Mouse (Mus musculus): ENCODE results near the gene Fam178b. TPM values are rescaled to one million over a fixed set of nuclear protein-coding genes. Genes with fewer than 3 reads are reported as not detected.

Fam178b gene
- polyA plus RNA-seq, 1 experiment from 2014 or later = not detected

DNA sequence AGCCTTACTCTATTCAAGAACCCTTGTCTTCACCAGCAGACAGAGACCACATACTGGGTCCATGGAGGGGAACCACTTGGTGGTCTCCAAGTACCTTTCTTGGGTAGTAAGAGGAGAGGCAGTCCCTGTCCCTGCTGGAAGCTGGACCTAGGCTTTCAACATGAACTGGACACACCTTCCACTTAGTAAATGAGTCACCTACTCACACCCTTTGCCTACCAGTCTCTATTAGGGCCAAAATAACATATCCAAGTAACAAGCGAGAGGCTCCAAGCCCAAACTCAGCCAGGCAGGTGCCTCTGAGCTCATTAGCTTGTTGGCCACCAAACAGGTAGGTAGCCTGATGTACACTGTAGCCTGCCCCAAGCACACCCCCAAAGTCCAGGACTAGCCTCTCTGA lies 25.6 kb upstream of the Fam178b start:
- Histone ChIP-seq H3K27ac (ENCODE audit: low read depth, low read length) (no peak overlapping the region), H3K36me3 (ENCODE audit: control insufficient read depth, insufficient read depth, low read length) (peaks cover 14% of the 10 kb centered on the region), H3K9ac (replicated peaks; ENCODE audit: low read depth, low read length) (peak overlapping the region; percentile 77), H3K9me3 (ENCODE audit: control insufficient read depth, low read length) (no peaks in the 10 kb centered on the region), H3K4me2 (ENCODE audit: low read depth, low read length) (peak overlapping the region; percentile 83), H3K27me3 (ENCODE audit: control insufficient read depth, insufficient read depth, low read length) (no peaks in the 10 kb centered on the region), H3K4me1 (ENCODE audit: control insufficient read depth, insufficient read depth, low read length) (peaks cover 10% of the 10 kb centered on the region), H3K4me3 (ENCODE audit: low read depth, low read length) (peak overlapping the region; percentile 72)
- WGBS = 96% methylated on average over 1 of the region's 1 CpGs
- no peak for ATAC-seq (ENCODE audit: low read depth)

DNA sequence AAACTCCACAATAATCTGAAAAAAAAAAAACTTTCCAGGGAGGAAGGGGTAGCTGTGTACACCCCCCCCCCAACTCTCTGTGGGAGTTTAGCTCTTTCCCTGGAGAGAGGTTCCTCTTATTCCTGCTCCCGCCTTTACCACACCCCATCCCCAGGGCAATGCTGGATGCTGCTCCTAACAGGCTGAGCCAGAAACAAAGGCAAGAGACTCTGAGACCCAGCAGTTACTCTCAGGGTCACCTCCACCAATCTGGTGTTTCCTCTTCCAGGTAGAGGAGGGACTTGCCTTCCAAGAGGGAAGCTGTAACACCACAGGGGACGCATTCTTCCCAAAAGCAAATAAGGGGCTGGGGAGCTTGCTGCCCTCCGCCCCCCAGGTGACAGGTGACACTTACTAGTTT lies 24.8 kb upstream of the Fam178b start:
- Histone ChIP-seq H3K9me3 (ENCODE audit: control insufficient read depth, low read length) (no peaks in the 10 kb centered on the region), H3K27ac (ENCODE audit: low read depth, low read length) (no peak overlapping the region), H3K9ac (replicated peaks; ENCODE audit: low read depth, low read length) (no peak overlapping the region), H3K4me2 (ENCODE audit: low read depth, low read length) (no peak overlapping the region), H3K36me3 (ENCODE audit: control insufficient read depth, insufficient read depth, low read length) (peaks cover 17% of the 10 kb centered on the region), H3K4me3 (ENCODE audit: low read depth, low read length) (no peak overlapping the region), H3K27me3 (ENCODE audit: control insufficient read depth, insufficient read depth, low read length) (no peaks in the 10 kb centered on the region), H3K4me1 (ENCODE audit: control insufficient read depth, insufficient read depth, low read length) (peaks cover 10% of the 10 kb centered on the region)
- no peak for ATAC-seq (ENCODE audit: low read depth)
- 67% methylated on average over 3 of the region's 3 CpGs for WGBS

DNA sequence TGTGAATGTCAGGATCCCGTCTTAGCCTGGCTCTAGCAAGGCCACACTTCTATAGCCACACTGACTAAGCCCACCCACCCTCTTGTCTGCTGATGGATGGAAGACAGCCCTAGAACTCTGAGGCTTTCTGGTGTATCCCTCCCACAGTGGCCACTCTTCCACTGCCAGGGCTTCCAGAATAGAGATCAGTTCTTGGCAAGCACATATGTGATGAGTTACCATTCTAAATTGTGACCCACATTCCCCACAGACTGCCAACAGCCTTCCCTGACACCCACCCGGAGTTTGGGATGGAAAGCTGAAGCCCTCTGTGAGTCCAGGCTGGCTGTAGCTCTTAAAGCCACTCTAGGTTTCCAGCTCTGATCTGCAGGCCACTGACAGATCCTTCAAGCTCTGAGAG lies 24.2 kb upstream of the Fam178b start:
- H3K4me1 ChIP-seq (ENCODE audit: control insufficient read depth, insufficient read depth, low read length) = peaks cover 10% of the 10 kb centered on the region
- no peak overlapping the region for H3K4me2 ChIP-seq (ENCODE audit: low read depth, low read length)
- H3K36me3 ChIP-seq (ENCODE audit: control insufficient read depth, insufficient read depth, low read length) = peaks cover 22% of the 10 kb centered on the region
- H3K9me3 ChIP-seq (ENCODE audit: control insufficient read depth, low read length) = no peaks in the 10 kb centered on the region
- H3K27ac ChIP-seq (ENCODE audit: low read depth, low read length) = no peak overlapping the region
- no peak for ATAC-seq (ENCODE audit: low read depth)
- WGBS = 72% methylated on average over 2 of the region's 2 CpGs
- no peak overlapping the region for H3K9ac ChIP-seq (replicated peaks; ENCODE audit: low read depth, low read length)
- H3K27me3 ChIP-seq (ENCODE audit: control insufficient read depth, insufficient read depth, low read length) = no peaks in the 10 kb centered on the region
- H3K4me3 ChIP-seq (ENCODE audit: low read depth, low read length) = no peak overlapping the region

DNA sequence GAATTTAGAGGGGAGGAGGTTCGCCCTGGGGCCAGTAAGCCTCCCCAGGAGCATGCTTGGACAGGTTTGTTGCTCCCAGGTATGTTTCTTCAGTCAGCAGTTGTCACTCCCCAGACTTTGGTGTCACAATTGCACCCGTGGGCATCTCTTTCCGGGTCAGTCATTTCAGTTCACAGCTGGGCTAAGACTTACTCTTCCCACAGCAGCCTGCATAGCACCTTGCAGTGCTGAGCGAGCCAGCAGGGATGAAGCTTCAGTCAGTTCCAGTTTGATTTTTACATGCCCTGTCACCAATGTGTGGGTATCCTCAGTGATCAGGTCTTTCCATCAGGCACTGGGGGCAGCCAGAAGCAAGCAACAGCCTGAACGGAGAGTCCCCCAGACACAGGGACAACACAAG lies 14.0 kb upstream of the Fam178b start:
- Histone ChIP-seq H3K4me3 (ENCODE audit: low read depth, low read length) (no peak overlapping the region), H3K36me3 (ENCODE audit: control insufficient read depth, insufficient read depth, low read length) (peaks cover 25% of the 10 kb centered on the region), H3K27ac (ENCODE audit: low read depth, low read length) (no peak overlapping the region), H3K9me3 (ENCODE audit: control insufficient read depth, low read length) (no peaks in the 10 kb centered on the region), H3K9ac (replicated peaks; ENCODE audit: low read depth, low read length) (no peak overlapping the region), H3K4me1 (ENCODE audit: control insufficient read depth, insufficient read depth, low read length) (0 out of 2 replicates have a peak, but pooled peaks cover 7% of the 10 kb centered on the region), H3K27me3 (ENCODE audit: control insufficient read depth, insufficient read depth, low read length) (no peaks in the 10 kb centered on the region), H3K4me2 (ENCODE audit: low read depth, low read length) (no peak overlapping the region)
- WGBS = 71% methylated on average over 5 of the region's 5 CpGs
- no peak for ATAC-seq (ENCODE audit: low read depth)

DNA sequence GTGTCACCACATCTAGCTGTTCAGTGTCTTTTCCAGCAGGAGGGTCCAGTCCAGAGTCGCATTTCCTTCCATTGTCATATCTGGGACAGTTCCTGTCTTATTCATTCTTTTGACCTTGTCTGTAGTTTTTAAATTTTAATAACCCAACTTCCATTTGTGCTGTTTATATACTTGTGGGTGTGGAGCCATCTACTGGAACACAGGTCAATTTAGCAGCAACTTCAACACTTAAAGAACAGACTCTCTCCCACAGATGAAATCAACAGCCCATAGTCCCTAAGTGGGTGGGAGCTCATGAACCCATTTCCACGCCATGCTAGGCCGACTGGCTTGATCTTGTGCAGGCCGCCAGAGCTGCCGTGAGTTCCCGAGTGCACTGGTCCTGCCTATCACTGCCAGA lies 13.4 kb upstream of the Fam178b start:
- WGBS = 81% methylated on average over 6 of the region's 6 CpGs
- no peak overlapping the region for H3K9ac ChIP-seq (replicated peaks; ENCODE audit: low read depth, low read length)
- H3K4me2 ChIP-seq (ENCODE audit: low read depth, low read length) = no peak overlapping the region
- ATAC-seq (ENCODE audit: low read depth) = no peak
- 0 out of 2 replicates have a peak, but pooled peaks cover 8% of the 10 kb centered on the region for H3K4me1 ChIP-seq (ENCODE audit: control insufficient read depth, insufficient read depth, low read length)
- no peaks in the 10 kb centered on the region for H3K9me3 ChIP-seq (ENCODE audit: control insufficient read depth, low read length)
- no peak overlapping the region for H3K27ac ChIP-seq (ENCODE audit: low read depth, low read length)
- H3K27me3 ChIP-seq (ENCODE audit: control insufficient read depth, insufficient read depth, low read length) = no peaks in the 10 kb centered on the region
- H3K36me3 ChIP-seq (ENCODE audit: control insufficient read depth, insufficient read depth, low read length) = peaks cover 22% of the 10 kb centered on the region
- H3K4me3 ChIP-seq (ENCODE audit: low read depth, low read length) = no peak overlapping the region

DNA sequence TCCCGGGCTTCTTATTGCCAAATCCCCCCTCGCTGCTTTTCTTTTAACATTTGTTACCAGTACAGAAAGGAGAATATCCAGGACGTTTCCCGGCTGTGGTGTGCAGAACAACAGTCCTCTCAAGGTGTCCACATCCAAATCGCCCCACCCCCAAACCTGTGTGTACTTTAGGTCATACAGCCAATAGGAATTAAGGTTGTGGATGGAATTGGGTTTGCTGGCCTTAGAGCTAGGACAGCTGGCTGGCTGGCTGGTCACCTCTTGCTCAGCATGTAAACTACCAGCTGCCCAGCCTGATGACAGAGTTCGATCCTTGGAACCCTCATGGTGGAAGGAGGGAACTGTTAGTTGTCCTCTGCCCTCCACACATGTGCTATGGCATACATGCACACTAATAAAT lies 11.9 kb upstream of the Fam178b start:
- H3K4me2 ChIP-seq (ENCODE audit: low read depth, low read length) = no peak overlapping the region
- no peaks in the 10 kb centered on the region for H3K27me3 ChIP-seq (ENCODE audit: control insufficient read depth, insufficient read depth, low read length)
- H3K4me3 ChIP-seq (ENCODE audit: low read depth, low read length) = no peak overlapping the region
- 91% methylated on average over 6 of the region's 6 CpGs for WGBS
- no peak overlapping the region for H3K27ac ChIP-seq (ENCODE audit: low read depth, low read length)
- 0 out of 2 replicates have a peak, but pooled peaks cover 8% of the 10 kb centered on the region for H3K4me1 ChIP-seq (ENCODE audit: control insufficient read depth, insufficient read depth, low read length)
- ATAC-seq (ENCODE audit: low read depth) = no peak
- no peaks in the 10 kb centered on the region for H3K9me3 ChIP-seq (ENCODE audit: control insufficient read depth, low read length)
- no peak overlapping the region for H3K9ac ChIP-seq (replicated peaks; ENCODE audit: low read depth, low read length)
- peaks cover 12% of the 10 kb centered on the region for H3K36me3 ChIP-seq (ENCODE audit: control insufficient read depth, insufficient read depth, low read length)

DNA sequence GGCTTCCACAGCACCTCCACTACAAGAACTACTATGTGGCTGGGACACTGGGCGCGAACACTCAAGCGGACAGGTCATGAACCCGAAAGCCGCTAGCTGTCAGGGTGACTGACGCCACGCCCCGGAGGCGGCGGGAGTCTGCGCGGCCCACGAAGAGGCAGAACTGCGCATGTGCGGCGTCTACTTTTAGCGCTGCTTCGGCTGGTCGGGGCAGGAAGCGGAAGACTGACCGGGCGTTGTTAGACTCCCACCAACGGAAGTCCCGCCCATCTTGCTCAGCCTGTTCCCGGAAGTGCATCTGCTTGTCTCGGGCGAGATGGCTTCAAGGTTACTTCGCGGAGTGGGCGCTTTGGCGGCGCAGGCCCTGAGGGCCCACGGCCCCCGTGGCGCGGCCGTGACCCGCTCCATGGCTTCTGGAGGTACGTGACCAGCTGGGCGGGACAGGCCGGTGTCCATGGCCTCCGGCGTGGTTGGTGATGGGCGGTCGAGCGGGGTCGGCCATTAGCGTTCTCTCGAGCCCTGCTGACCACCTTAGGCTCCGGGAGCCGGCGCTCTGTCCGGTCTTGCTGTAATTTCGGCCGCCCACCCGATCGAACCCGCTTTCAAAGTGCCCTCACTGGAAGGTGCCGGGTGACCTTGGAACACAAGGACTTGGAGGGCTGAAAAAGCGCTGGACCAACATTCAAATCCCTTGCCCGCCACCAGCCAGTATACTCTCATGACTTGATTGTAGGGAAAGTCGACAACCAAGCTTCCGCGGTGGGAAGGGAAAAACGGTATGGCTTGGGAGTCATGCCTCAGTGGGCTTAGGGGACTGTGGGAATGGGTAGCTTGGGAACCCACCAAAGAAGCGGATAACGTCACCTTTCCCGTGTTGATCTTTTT lies 8.5 kb upstream of the Fam178b start, which contains the start of gene Cox5b:
Gene Cox5b, plus strand, starts transcription at position 179 of the 885 bp plus-strand sequence.
- peak within 1 kb of the TSS; percentile 81 for H3K9ac ChIP-seq (replicated peaks; ENCODE audit: low read depth, low read length)
- 0 out of 2 replicates have a peak, but pooled peaks cover 8% of the 10 kb centered on the region for H3K4me1 ChIP-seq (ENCODE audit: control insufficient read depth, insufficient read depth, low read length)
- WGBS = 1% methylated on average over 54 of the region's 68 CpGs
- H3K27me3 ChIP-seq (ENCODE audit: control insufficient read depth, insufficient read depth, low read length) = no peaks in the 10 kb centered on the region
- peak within 1 kb of the TSS; percentile 89 for H3K4me2 ChIP-seq (ENCODE audit: low read depth, low read length)
- peak; percentile 96 for ATAC-seq (ENCODE audit: low read depth)
- no peaks in the 10 kb centered on the region for H3K36me3 ChIP-seq (ENCODE audit: control insufficient read depth, insufficient read depth, low read length)
- H3K4me3 ChIP-seq (ENCODE audit: low read depth, low read length) = peak within 1 kb of the TSS; percentile 84
- no peaks in the 10 kb centered on the region for H3K9me3 ChIP-seq (ENCODE audit: control insufficient read depth, low read length)
- peak within 1 kb of the TSS; percentile 60 for H3K27ac ChIP-seq (ENCODE audit: low read depth, low read length)

DNA sequence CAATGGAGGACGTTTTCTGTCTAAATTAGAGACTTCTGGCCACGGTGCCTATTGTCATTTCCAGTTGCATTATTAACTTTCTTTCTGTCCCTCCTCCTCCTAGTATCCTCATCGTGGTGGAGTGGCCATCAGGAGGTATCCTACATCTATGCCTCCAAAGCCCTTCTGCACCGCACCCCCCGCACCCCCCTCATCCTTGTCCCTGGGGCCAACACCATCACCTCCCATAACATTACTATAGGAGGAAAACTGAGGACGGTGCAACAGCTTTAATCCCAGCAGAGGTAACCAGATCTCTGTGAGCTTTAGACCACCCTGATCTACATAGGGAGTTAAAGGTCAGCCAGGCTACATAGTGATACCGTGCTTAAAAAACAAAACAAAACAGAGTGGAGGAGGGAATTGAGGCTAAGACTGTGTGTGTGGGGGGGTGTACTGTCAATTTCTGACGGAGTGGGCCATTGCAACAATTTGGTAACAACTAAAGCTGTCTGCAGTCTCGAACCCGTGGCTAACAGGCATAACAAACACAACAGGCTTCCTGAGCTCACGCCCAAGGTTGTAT lies 7.8 kb upstream of the Fam178b start:
- peak overlapping the region; percentile 84 for H3K4me3 ChIP-seq (ENCODE audit: low read depth, low read length)
- no peaks in the 10 kb centered on the region for H3K36me3 ChIP-seq (ENCODE audit: control insufficient read depth, insufficient read depth, low read length)
- H3K4me2 ChIP-seq (ENCODE audit: low read depth, low read length) = peak overlapping the region; percentile 89
- H3K9ac ChIP-seq (replicated peaks; ENCODE audit: low read depth, low read length) = peak overlapping the region; percentile 81; the same call in 1 of the 2 replicates
- no peak; the same call in none of the 2 replicates for ATAC-seq (ENCODE audit: low read depth)
- no peaks in the 10 kb centered on the region for H3K9me3 ChIP-seq (ENCODE audit: control insufficient read depth, low read length)
- no peaks in the 10 kb centered on the region for H3K27me3 ChIP-seq (ENCODE audit: control insufficient read depth, insufficient read depth, low read length)
- 65% methylated on average over 11 of the region's 11 CpGs for WGBS
- H3K4me1 ChIP-seq (ENCODE audit: control insufficient read depth, insufficient read depth, low read length) = 0 out of 2 replicates have a peak, but pooled peaks cover 8% of the 10 kb centered on the region
- H3K27ac ChIP-seq (ENCODE audit: low read depth, low read length) = peak overlapping the region; percentile 60

Data from neural tube, embryonic 14.5 days (tissue).